Mouse (Mus musculus) olfactory bulb, adult 2 months (tissue): Measurements from ENCODE around the gene Churc1.

ENCODE experiments used
- CTCF ChIP-seq: fragments of 200-500 bp; IDR thresholded peaks from 2 replicates; pipeline ENCODE4 v1.5.1; 2012; ENCODE audit warnings: low read depth, mild to moderate bottlenecking, low read length, moderate library complexity; ENCODE audit not compliant: insufficient read depth
- POLR2A ChIP-seq: fragments of 200-500 bp; IDR thresholded peaks from 2 replicates; pipeline ENCODE4 v1.6.1; 2012; ENCODE audit warnings: mild to moderate bottlenecking, low read depth, low read length, moderate library complexity; ENCODE audit not compliant: insufficient read depth

GRCm38 (mm10) chr12:76807796-76808195 is 42.5 kb downstream of the Churc1 start:
- TF ChIP-seq CTCF (no peak), POLR2A (no peak)
